Mouse (Mus musculus) embryo, embryonic 9.5 days (tissue): ENCODE results near the gene Cd80.

Experiments
- DNase-seq: peaks from one replicate; pipeline ENCODE4 v3.0.0-alpha.2; 2017; ENCODE audit errors: extremely low spot score

Gene Cd80

DNA sequence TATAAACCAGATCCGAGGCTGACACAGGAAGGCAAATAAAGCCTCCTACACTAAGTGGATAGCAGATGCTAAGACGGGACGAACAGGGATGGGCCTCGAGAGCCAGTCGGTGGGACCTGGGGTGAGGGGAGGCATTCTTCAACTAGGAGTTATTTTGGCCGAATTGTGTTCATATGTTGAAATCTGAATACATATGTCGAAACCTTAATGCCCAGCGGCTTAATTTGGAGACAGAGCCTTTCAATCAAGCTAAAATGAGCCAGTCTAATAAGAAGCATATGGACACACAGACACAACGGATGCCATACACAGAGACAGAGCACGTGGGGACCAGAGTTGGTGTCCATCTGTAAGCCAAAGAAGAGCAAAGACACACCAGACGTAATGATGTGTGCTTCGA is 6.9 kb upstream of the Cd80 start:
- no peak for DNase-seq

DNA sequence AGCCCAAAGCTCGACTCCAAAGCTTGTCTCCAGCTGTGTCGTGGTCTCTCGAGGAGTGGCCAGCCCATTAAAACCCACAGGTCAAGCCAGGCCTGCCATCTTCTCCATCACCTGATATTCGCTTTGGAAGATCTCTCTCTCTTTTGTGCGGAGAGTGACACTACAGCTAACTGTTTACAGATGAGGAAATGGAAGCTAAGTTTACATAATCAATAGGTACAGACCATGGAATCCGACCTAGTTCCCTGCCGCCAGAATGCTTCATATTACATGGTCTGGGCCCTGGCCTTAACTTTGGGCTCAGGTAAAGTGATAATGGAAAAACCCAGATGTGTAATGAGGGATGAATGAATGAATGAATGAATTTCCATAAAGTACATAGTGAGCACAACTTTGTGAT is 4.7 kb upstream of the Cd80 start:
- no peak for DNase-seq

DNA sequence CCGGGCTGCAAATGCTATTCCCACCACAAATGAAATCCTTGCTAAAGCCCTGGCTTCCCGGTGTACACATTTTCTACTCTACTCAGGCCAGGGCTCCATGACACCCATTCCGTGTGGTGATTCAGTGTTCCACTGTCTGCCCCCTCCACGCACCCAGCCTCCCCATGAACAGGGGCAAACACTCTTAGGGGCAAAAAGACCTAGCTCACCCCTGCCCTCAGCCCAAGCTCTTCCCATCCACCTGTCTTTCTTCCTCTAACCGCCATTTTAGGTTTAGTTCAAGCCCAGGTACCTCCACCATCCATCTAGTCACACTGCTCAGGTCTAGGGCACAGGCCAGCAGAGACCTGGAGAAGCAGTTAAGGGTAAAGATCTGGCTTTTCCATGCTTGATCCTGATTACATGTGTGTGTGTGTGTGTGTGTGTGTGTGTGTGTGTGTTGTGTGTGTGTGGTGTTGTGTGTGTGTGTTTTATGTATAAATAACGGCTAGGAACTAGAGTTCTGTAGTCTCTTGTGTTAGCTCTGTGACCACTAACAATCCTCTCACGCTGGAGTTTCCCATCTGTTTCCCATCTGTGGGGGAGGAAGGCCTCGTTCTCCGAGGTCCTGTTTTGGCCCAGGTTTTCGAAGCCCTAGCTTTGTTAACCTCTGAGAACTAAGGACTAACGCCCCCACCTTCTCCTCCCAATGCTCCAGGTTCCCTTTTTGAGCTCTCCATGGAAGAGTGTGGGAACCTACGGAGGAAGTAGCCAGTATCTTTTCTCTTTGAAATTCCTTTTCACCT is 3.7 kb upstream of the Cd80 start:
- DNase-seq: no peak

DNA sequence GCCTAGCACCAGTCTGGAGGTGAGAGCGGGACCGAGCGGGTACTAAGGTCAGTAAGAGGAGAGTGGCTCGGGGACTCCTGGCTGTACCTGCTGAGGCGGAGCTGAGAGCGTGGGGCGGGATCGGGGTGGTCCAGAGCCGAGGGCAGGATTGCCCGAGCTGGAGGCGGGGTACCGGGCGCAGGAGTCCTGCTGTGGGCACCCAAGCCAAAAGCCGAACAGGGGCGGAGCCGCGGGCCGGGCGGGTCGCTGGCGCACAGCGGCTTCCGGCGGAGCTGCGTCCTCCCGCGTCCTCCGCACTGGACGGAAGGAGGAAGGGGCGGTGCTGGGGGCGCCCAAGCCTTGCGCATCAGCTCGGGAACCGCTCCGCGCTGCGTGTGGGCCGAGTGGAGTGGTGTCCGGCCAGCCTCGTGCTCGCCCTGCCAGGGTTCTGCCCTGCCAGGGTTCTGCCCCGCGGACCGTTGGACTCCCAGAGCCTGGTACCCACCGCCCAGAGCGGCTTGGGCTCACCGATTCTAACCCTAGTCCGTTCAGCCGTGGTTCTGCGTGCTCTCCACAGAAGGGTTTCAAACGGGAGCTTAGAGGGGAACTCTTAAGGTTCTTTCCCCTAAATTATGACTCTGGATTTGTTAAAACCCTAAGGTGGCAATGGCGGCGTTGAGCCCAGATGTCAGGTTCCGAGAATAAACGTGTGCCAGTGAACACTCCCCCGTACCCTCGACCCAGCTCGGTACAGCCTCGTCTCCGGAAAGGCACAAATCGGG is 2.7 kb upstream of the Cd80 start, which contains the start of gene Adprh:
Adprh (minus strand) TSS at position 262 of the 761 bp plus-strand sequence.
- peak; percentile 89 for DNase-seq

DNA sequence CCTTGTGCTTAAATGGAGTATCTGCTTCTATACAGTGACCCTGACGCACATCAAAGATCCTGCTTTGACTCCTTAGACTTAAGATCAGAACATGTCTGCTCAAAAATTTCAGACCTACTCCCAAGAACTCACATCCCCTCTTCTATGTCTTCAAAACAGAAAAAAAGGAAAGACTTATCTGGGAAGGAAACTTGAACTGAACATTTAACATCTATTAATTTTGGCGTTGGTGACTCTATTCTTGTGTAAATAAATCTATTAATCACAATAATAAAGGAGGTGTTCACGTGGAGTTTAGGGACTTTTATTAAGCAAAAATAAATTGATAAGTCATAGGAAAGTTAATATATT is 2.2 kb upstream of the Cd80 start:
- DNase-seq: no peak

DNA sequence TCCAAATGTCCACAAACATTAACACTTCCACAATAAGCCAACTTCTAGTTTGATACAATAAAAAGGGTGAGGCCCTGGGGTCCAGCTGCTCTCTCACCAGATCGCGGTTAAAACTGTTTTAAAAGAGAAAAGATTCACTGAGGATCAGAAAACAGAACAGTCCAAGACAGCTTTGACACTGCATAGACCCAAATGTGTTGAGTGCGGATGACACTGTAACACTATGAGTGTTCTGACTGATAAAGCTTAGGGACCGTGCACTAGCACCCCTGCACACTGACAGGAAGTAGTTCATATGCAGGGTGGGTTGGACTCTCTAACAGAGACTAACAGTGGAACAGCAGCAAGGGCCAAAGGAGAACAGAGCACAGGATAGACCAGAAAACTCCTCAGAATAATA is 1.4 kb upstream of the Cd80 start:
- no peak for DNase-seq

DNA sequence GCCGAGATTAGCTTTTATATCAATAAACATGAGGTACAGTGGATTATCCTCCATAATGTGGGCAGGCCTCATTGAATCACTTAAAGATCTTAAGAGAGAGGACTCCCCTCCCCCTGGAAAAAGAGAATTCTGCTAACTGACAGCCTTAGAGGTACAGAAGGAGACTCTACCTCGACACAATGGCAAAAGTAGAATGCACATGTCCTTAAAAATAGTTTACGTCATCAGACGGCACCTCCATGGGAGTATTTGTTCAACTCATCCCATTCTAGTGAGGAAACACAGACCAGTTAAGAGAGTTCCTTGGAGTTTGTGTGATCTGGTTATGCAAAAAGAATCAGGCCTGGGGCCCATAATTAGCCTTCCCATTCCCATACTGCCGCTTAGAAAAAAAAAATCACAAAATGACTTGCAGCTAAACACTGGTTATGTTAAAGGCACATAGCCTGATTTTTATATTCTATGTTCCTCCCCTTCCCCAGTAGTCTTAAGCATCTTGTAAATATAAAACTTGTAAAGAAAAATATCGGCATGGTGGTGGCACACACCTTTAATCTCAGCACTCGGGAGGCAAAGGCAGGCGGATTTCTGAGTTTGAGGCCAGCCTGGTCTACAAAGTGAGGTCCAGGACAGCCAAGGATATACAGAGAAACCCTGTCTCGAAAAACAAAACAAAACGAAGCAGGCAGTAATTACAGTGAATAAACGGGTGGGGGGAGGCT is 667 bp upstream of the Cd80 start:
- no peak for DNase-seq

DNA sequence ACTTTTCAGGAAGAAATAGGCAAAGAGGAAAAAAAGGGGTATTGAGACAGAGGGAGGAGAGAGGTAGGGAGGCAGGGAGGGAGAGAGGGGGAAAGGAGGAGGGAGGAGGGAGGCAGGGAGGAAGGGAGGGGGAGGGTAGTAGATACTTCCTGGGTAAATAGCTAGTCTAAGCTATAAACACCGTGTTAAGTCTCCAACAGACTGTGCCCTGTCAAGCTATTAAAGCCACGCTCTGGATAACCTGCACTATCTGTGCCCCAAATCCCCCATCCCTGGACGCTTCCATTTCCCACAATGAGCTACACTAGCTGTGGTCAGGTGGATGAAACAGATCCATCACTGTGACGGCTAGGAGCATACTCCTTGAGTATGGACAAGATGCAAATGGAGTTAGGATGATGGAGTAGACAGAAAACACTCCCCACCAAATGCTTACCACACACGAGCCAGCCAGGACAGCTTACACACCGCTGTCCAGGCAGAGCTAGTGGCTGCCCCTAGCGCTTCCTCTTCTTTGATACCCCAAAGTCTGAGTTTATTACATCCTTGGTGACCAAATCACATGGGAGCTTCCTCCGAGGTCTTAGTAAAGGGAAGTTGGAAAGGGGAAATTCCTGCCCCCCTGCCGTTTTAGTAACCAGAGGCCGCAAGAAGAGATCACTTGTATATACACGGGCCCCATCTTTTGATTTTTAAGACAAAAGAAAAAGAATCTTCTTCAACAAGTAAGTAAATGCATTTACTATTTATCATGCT is 1.6 kb downstream of the Cd80 start:
- no peak for DNase-seq

DNA sequence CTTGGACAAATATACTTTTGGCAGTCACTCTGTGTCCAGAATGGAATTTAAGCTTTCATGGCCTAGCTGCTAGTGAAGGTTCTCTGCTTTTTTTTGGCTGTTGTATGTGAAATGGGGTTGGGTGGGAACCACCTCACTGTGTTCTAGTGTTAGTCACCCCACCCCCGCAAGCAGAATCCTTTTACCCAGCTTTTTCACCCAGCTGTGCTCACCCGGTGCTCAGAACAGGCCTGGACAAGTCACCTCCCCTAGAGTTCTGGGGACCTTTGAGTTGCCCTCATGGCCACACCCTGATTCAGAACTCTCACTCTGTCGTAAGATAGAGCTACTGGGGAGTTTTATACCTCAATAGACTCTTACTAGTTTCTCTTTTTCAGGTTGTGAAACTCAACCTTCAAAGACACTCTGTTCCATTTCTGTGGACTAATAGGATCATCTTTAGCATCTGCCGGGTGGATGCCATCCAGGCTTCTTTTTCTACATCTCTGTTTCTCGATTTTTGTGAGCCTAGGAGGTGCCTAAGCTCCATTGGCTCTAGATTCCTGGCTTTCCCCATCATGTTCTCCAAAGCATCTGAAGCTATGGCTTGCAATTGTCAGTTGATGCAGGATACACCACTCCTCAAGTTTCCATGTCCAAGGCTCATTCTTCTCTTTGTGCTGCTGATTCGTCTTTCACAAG is 3.4 kb downstream of the Cd80 start:
- DNase-seq: no peak

DNA sequence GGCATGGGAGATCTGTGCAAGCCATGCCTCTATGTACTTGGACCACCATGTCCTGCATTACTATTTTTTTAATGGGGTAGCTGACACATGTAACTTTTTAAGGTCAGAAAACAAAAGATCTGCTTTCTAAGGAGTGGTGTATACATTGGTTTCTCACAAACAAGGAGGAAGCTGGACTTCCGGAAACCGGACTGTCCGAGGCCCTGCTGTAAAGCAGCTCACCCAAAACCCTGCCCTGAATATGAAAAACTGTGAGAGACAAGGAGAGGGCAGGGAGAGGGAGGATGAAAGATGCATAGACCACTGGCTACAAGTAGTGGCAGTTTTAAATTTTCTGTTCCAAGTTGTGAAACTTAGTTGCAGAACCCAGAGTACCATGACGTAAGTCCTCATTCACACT is 4.6 kb downstream of the Cd80 start:
- DNase-seq: no peak

DNA sequence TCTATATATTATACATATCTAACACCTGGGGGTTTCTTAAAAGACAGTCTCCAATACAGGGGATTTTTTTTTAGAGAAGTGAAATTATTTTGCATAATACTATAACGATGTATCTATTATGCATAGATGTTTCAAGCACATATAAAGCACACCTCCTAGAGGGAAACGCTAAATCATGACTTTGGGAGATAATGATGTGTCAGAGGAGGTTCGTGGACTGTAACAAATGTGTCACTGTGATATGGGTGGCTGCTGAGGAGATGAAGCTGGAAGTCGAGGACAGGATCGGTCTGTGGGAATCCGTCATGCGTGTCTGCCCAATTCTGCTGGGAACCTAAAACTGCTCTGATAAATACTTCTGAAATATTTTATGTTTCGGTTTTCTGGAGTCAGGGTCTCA is 6.4 kb downstream of the Cd80 start:
- DNase-seq: no peak

DNA sequence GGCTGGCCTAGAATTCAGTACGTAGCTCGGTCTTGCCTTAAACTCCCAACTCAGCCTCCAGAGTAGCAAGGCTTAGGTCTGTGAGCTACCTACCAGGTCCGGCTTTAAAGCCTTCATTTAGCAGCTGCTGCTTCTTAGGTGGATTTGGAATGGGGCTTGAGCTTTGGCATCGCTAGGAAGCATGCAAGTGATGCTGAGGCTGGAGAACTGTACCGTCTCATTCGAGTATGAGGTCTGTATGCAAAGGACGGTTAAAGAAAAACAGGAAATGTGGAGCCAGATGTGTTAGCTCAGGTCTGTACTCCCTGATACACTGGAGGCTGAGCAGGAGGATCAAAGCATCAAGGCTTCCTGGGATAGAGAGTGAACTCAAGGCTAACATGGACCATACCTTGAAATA is 6.8 kb downstream of the Cd80 start:
- no peak for DNase-seq

DNA sequence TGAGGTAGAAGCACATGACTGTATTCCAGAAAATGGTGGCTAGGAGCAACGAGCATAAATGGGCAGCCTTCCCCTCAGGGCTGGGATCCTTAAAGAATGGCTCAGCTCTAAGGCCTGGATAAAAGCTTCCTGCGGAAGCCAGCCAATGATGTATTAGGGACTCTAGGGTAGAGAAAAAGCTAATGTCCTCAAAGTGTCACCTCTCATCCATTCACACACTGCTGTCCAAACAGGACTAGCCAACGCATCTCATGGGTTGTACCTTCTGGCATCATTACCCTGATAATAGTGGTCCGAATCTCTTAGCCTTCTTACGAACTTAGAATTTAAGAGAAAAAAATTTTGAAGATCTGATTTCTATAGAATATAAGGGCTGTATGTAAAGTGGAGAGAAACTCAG is 7.9 kb downstream of the Cd80 start:
- no peak for DNase-seq

DNA sequence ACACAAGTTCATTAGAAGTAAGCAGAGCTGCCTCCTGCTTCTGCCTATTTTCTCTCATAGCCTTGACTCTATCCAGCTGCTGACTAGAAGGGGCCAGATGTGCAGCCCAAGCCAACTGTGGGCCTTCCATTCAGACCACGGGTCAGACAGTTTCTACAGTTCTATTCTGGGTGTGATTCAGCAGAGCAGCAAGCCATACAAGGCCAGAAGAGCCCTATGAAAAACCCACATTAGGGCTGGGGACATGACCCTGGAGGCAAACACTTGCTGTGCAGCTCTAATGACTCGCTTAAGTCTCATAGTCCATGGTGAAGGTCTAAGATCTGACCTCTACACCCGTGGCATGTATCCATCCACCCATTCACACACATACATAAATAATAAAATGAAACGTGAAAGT is 10.7 kb downstream of the Cd80 start:
- no peak for DNase-seq

DNA sequence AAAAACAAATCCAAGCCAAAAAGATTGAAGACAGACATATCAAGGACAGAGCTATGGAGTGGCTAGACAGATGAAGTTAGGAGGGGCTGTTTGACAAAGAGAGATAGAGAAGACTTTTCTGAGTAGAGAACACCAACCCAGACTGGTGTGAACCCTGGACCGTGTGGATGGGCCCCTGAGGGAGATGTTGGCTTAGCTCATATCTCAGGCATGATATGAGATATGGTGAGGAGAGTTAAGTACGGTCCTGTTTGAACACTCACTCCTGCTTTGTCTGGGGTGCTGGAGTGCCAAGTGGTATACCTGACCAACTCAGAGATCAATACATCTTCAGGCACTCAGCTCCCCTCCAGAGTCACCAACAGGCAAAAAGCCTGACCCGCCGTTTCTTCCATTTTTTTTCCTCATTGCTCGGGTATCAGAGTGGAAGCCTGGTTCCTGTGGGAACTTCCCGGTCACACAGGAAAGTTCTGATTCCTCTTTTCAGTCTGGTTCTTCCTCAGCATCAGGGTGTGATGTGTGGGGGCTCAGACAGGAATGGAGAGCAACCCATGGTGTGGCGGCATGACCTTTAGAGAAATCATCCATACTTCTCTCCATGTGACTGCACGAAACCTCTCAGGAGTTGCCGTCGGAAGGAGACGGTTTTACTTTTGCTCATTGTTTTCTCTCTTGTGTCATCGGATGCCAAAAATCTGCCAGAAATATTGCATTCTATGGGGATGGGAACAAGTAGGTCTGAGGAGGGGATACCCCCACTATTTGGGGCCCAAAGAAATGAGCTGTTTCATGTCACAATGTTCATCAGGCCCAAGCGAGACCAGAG is 11.9 kb downstream of the Cd80 start:
- DNase-seq: no peak

DNA sequence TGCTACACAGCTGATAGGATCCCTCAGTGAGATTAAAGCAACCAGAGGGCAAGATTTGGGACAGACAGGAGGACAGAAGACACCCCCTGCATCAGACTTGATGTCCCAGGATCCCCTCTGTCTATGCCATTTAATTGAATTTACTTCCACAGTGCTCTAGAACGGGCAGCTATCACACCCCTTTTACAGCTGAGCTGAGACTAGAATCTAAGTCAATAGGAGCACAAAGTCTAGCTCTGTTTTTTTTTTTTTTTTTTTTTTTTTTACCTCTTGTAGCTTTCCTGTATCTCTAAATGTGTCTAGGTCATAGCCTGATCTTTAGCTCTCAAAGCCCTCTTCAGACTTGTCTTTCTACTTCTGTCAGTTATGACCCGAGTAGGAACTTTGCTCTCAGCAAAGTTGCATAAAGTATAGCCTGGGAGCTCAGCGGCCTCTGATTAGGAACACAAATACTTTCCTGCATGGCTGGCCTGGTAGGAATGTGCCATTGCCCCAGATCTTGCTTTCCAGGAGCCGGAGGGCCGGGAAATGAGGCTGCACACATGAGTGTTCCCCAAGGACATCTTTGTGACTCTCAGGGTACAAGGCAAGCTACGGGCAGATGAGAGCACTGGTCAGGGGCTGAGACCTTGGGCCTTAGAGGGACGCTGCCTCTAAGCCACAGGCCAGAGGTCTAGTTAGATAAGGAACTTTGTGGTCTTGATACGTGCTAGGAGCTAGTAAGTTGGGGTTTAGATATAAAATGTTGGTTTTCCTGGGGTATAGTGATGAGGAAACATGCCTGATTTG is 12.8 kb downstream of the Cd80 start:
- no peak for DNase-seq

DNA sequence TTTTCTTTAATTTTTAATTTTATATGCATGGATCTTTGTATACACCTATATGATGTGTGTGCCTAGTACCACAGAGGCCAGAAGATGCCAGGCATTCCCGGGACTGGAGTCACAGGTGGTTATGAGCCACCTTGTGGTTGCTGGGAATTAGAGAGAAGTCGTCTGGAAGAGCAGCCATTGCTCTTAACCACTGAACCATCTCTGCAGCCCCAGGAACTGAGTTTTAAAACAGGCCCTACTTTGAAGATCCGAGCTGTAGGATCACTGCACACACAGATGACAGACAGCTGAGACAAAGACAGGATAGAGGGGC is 13.3 kb downstream of the Cd80 start:
- no peak for DNase-seq

DNA sequence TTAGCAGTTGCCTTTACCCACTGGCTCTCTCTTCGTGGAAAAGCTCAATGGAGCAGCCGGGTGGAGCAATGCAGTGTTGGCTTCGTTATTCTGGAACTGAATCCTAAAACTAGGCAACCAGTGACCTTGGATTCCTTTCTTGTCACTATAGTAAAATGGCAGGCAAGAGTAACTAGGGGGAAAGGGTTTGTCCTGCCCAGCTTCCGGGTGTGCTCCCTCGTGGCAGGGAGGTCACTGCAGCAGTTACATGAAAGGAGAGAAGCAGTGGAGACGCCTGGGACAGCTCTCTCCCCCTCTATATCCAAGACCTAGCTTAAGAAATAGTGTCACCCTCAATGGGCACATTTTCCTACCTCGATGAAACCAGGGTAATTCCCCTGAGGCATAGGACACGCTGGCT is 14.1 kb downstream of the Cd80 start:
- no peak for DNase-seq

DNA sequence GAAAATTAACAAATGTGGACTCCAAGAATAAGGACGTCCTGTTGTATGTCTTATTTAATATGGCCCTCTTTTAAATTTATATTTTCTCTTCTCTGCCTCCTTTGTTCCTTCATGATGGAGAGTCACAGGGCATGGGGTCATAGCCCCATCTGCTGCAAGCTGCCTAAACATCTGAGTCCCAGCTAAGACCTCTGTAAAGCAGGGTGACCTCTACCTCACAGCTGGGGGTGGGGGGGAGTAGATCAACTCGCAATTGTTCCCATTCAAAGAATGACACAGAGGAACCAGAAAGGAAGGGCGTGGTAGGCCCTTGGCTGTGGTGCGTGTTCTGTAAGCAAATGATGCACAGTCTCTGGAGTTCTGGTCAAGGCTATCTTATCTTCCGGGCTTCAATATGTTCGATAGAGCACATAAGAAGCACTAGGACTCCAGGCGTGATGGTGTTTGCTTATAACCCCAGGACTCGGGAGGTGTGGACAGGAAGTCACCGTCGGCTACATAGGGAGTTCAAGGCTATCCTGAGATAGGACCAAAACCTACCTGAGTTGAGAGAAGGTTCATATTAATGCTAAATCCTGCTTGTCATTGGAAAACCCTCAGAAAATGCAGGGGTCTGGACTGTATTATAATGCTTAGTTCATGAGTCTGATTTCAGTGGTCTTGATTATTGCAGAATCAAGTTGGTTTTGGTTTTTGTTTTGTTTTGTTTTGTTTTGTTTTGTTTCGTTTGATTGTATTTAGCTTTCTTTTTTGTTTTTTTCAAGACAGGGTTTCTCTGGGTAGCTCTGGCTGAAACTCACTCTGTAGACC is 16.5 kb downstream of the Cd80 start:
- DNase-seq: no peak
